Mouse (Mus musculus) ES-E14 (cell line): ENCODE results near the gene Cactin.

Experiments used
- HCFC1 ChIP-seq: IDR thresholded peaks from 2 replicates; pipeline ENCODE4 v1.6.1; 2012; ENCODE audit warnings: low read length, inconsistent platforms, borderline replicate concordance; ENCODE audit not compliant: insufficient read depth
- MAFK ChIP-seq: IDR thresholded peaks from 2 replicates; pipeline ENCODE4 v1.6.1; 2014; ENCODE audit warnings: mild to moderate bottlenecking, low read depth, low read length, inconsistent platforms; ENCODE audit not compliant: insufficient read depth
- ZC3H11A ChIP-seq: IDR thresholded peaks from 2 replicates; pipeline ENCODE4 v1.6.1; 2012; ENCODE audit warnings: low read depth, mild to moderate bottlenecking, inconsistent platforms, low read length, borderline replicate concordance
- ZNF384 ChIP-seq: IDR thresholded peaks from 2 replicates; pipeline ENCODE4 v1.6.1; 2012; ENCODE audit warnings: low read depth, low read length, inconsistent platforms

DNA sequence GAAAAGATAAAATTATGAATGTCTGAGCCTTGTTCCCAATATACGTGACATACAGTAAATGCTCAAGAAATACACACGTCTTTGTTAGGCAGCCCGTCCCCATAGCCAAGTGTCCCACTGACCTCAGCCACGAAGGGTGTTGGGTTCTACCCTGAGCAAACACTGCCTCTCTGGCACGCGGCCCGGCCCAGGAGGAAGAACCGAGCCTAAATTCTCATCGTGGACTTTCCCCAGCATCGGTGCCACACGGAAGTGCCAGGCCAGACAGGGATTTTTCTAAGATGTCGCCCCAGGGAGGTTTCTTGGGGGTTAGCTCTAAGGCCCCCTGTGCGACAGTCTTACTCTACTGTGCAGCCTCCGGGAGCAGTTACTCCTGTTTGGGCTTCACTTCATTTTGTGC is 31.1 kb upstream of the Cactin start:
- no peak for TF ChIP-seq ZC3H11A
- no peak for TF ChIP-seq ZNF384
- TF ChIP-seq HCFC1: no peak
- TF ChIP-seq MAFK: no peak
